11 mouse cellular contexts compared by ENCODE assay signal in the genomic region with DNA sequence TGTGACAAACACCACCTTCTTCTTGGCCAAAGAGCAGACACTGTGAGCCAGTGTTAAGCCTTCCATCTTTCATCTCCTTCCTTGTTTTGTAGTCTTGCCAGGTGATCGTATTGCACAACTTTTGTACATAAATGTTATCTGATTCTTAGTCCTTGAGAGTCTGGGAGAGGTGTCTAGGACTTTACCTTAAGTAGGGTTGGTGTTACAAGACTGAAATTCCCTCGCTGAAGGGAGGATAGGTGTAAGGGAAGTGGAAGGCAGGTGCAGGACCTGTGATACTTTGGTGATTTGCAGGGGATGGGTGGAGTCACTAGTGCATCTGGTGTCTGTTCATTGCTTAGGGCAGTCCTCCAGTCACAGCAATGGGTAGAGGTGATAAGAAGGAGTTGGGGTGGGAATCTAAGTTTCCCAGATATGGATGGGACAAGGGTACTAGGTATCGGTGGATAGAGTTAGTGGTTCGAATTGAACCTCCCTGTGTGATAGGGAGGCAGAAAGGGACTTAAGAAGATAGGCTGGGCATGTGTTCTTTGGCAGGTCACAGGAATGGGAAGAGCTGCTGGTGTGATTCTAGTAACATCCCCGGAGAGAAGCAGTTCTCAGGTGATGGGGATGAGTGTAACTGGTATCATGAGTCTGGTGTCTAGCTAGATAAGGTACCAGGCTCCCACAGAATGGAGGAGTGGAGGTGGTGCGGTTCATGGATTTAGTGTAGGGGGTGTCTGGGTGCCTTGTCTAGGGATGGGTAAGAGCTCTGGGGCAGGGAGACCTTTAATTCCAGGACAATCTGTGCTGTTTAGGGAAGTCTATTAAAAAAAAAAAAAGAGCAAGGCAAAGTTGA. TPM values are rescaled to one million over a fixed set of nuclear protein-coding genes. Genes with fewer than 3 reads are reported as not detected.
DNase-seq lines count a peak whose midpoint lies in the region; ATAC-seq lines count a peak whose summit lies in the region.
"Had no signal": no experiment of that assay in that cellular context is flagged by ENCODE, and none has a peak within 500 bp of the region (broad histone marks: within the 10 kb centered on the region; RNA-seq: fewer than 3 reads in every experiment).

No protein-coding gene starts in this region.

- no peak overlapping the region for H3K27ac ChIP-seq in kidney, embryonic 16.5 days (ENCODE audit: low read length)
- no peak overlapping the region for H3K27ac ChIP-seq in intestine, embryonic 16.5 days (ENCODE audit: low read length)
- H3K27ac ChIP-seq: kidney, embryonic 15.5 days; macrophage had no signal

- no peak for DNase-seq in kidney, adult 9 months
- DNase-seq in spleen, postnatal 36 days (ENCODE audit: low spot score in 2 of 2) = no peak
- DNase-seq in cerebellum, adult 11 months = no peak
- no peak for DNase-seq in cerebellum, adult 18-20 months
- DNase-seq: right cerebral cortex, postnatal 14 days had no signal

- no peak overlapping the region for H3K4me2 ChIP-seq in kidney, embryonic 16.5 days (replicated peaks; ENCODE audit: low read depth, low read length)
- no peak overlapping the region for H3K4me2 ChIP-seq in intestine, embryonic 16.5 days (ENCODE audit: low read depth, low read length)
- H3K4me2 ChIP-seq: kidney, embryonic 15.5 days had no signal

- 80% methylated on average over 6 of the region's 6 CpGs for WGBS in kidney, embryonic 16.5 days
- 73% methylated on average over 6 of the region's 6 CpGs for WGBS in intestine, embryonic 16.5 days

- no peak overlapping the region for H3K9ac ChIP-seq in kidney, embryonic 16.5 days (replicated peaks; ENCODE audit: low read length)
- no peak overlapping the region for H3K9ac ChIP-seq in intestine, embryonic 16.5 days (ENCODE audit: low read depth, low read length)
- H3K9ac ChIP-seq: kidney, embryonic 15.5 days had no signal

- H3K4me3 ChIP-seq in kidney, embryonic 16.5 days (ENCODE audit: low read length) = no peak overlapping the region
- no peak overlapping the region for H3K4me3 ChIP-seq in intestine, embryonic 16.5 days (ENCODE audit: low read length)
- H3K4me3 ChIP-seq: kidney, embryonic 15.5 days had no signal

- H3K36me3 ChIP-seq in kidney, embryonic 16.5 days (ENCODE audit: insufficient read depth, low read length) = no peaks in the 10 kb centered on the region
- H3K36me3 ChIP-seq in intestine, embryonic 16.5 days (ENCODE audit: control insufficient read depth, insufficient read depth, low read length) = no peaks in the 10 kb centered on the region
- H3K36me3 ChIP-seq: kidney, embryonic 15.5 days had no signal

- H3K27me3 ChIP-seq in kidney, embryonic 16.5 days (ENCODE audit: insufficient read depth, low read length) = no peaks in the 10 kb centered on the region
- H3K27me3 ChIP-seq in intestine, embryonic 16.5 days (replicated peaks; ENCODE audit: control insufficient read depth, insufficient read depth, low read length) = no peaks in the 10 kb centered on the region
- H3K27me3 ChIP-seq: kidney, embryonic 15.5 days had no signal

- no peaks in the 10 kb centered on the region for H3K4me1 ChIP-seq in kidney, embryonic 16.5 days (ENCODE audit: insufficient read depth, low read length)
- no peaks in the 10 kb centered on the region for H3K4me1 ChIP-seq in intestine, embryonic 16.5 days (ENCODE audit: control insufficient read depth, insufficient read depth, low read length)
- H3K4me1 ChIP-seq: kidney, embryonic 15.5 days had no signal

- ATAC-seq in kidney, embryonic 16.5 days (ENCODE audit: low FRiP score, low TSS enrichment) = peak; percentile 35; the same call in 1 of the 2 replicates
- ATAC-seq in erythroblast, adult 5-6 weeks (replicated peaks; ENCODE audit: low FRiP score, poor library complexity, severe bottlenecking) = peak; percentile 64
- ATAC-seq in intestine, embryonic 16.5 days = peak; percentile 79
- ATAC-seq in megakaryocyte progenitor cell, adult 5-6 weeks (replicated peaks; ENCODE audit: poor library complexity) = peak; percentile 22

- H3K9me3 ChIP-seq in kidney, embryonic 16.5 days (ENCODE audit: low read length) = peaks cover 4% of the 10 kb centered on the region; the same call in 1 of the 2 replicates
- peaks cover 9% of the 10 kb centered on the region; the same call in 1 of the 2 replicates for H3K9me3 ChIP-seq in intestine, embryonic 16.5 days (ENCODE audit: control insufficient read depth, low read length)
- H3K9me3 ChIP-seq: kidney, embryonic 15.5 days had no signal

RNA-seq across cellular contexts. Expression of a gene that starts 25.8 kb away (rescaled TPM):
- polyA plus RNA-seq in kidney, embryonic 16.5 days (2015; fragmentation: Nextera tagmentation; extraction: Ambion mirVana) = 117 and 124 TPM in 2 replicates
- 213 and 253 TPM in 2 replicates for total RNA-seq in erythroblast, adult 5-6 weeks (2015; ENCODE audit: low replicate concordance)
- total RNA-seq in erythroblast, adult 5-6 weeks (2017; ENCODE audit: low replicate concordance) = 492 and 662 TPM in 2 replicates
- polyA plus RNA-seq in intestine, embryonic 16.5 days (2015; fragmentation: Nextera tagmentation; extraction: Ambion mirVana) = 99.1 and 102 TPM in 2 replicates
- total RNA-seq in megakaryocyte progenitor cell, adult 5-6 weeks (2015) = 26.8 and 27.9 TPM in 2 replicates
- 29.7 and 67.5 TPM in 2 replicates for total RNA-seq in megakaryocyte progenitor cell, adult 5-6 weeks (2017)

Comparison
In these comparisons a context has a peak if more than half of its experiments do, and no peak if none do; other contexts are left out.
1. ATAC-seq: peak in every context shown above with its lines; median percentile 79 in intestine, embryonic 16.5 days; 64 in erythroblast, adult 5-6 weeks; 35 in kidney, embryonic 16.5 days; 22 in megakaryocyte progenitor cell, adult 5-6 weeks.